Mouse (Mus musculus) embryonic stem cell, embryonic (primary cell): ENCODE results near the gene Ckap2l.

Experiments
- CTCF ChIA-PET, 4 experiments: fragments of 300-600 bp in 2 of 4; fragments of 350-600 bp in 2 of 4; sonication (Branson Sonifier 250); formaldehyde crosslinking; loops; one replicate each; lab custom pipeline; 2022; ENCODE audit warnings: inconsistent platforms in 2 of 4; lab: Charles Lee
- POLR2A ChIA-PET, 4 experiments: fragments of 300-600 bp in 2 of 4; fragments of 350-600 bp in 2 of 4; sonication (Branson Sonifier 250); formaldehyde crosslinking; loops; one replicate each; lab custom pipeline; 2022; ENCODE audit warnings: antibody characterized with exemption in 4 of 4, inconsistent platforms in 1 of 4; lab: Charles Lee

Gene Ckap2l

GRCm38 (mm10) chr2:129232023-129232422, 65.0 kb downstream of the Ckap2l start:
- ChIA-PET POLR2A (interaction anchor here in 2 of 4 experiments (1.2 to 6.6 kb wide), 10 partner anchors 13 to 69 kb away, joined by 3 to 98 read pairs (median 18); partner anchors contain the start of gene Slc20a1 (in 2 of the 2)), CTCF (interaction anchor here in 2 of 4 experiments (0.5 to 1.2 kb wide), 2 partner anchors 18 to 223 kb away, joined by 4 read pairs; no protein-coding TSS in a partner anchor)

GRCm38 (mm10) chr2:129229316-129229715, 67.7 kb downstream of the Ckap2l start:
- POLR2A ChIA-PET, result interaction anchor here in 2 of 4 experiments (1.2 to 8.8 kb wide), 9 partner anchors 9 to 35 kb away, joined by 3 to 112 read pairs (median 6); partner anchors contain the start of gene Slc20a1 (in 2 of the 2)
- CTCF ChIA-PET, result no interaction called here

GRCm38 (mm10) chr2:129228571-129228970, 68.4 kb downstream of the Ckap2l start:
- ChIA-PET CTCF (no interaction called here), POLR2A (interaction anchor here in 2 of 4 experiments (0.9 to 8.8 kb wide), 12 partner anchors 14 to 51 kb away, joined by 3 to 112 read pairs (median 14); partner anchors contain the start of gene Slc20a1 (in 1 of the 2))

- ChIA-PET CTCF (interaction anchor here in 1 of 4 experiments (1.3 kb wide), 1 partner anchor 166 kb away, joined by 3 read pairs; no protein-coding TSS in a partner anchor), POLR2A (interaction anchor here in 3 of 4 experiments (0.6 to 8.8 kb wide), 31 partner anchors 8 to 119 kb away, joined by 3 to 112 read pairs (median 6); partner anchors contain the start of genes Slc20a1 (in 3 of the 3) and Chchd5 (in 1 of the 3))
These were observed 69.3 kb downstream of the Ckap2l start for GRCm38 (mm10) chr2:129227709-129228108.

GRCm38 (mm10) chr2:129227011-129227529, 69.9 kb downstream of the Ckap2l start:
- CTCF ChIA-PET, result interaction anchor here in 2 of 4 experiments (1.3 kb wide), 2 partner anchors 33 to 166 kb away, joined by 3 read pairs; no protein-coding TSS in a partner anchor
- POLR2A ChIA-PET, result interaction anchor here in 3 of 4 experiments (0.6 to 8.8 kb wide), 34 partner anchors 9 to 409 kb away, joined by 3 to 112 read pairs (median 5); partner anchors contain the start of genes Slc20a1 (in 3 of the 3), Chchd5 (in 1 of the 3) and Tmem87b (in 1 of the 3)

- ChIA-PET CTCF (interaction anchor here in 1 of 4 experiments (1.3 kb wide), 1 partner anchor 32 kb away, joined by 3 read pairs; no protein-coding TSS in a partner anchor), POLR2A (interaction anchor here (0.6 to 8.8 kb wide), 30 partner anchors 8 to 408 kb away, joined by 3 to 131 read pairs (median 7); partner anchors contain the start of genes Slc20a1 (in 3 of the 4) and Tmem87b (in 1 of the 4))
These were observed 70.6 kb downstream of the Ckap2l start for GRCm38 (mm10) chr2:129226296-129226851.

- POLR2A ChIA-PET, result interaction anchor here in 3 of 4 experiments (0.6 to 8.8 kb wide), 23 partner anchors 9 to 581 kb away, joined by 3 to 131 read pairs (median 6); partner anchors contain the start of gene Slc20a1 (in 2 of the 3)
These were observed 71.7 kb downstream of the Ckap2l start for GRCm38 (mm10) chr2:129225251-129225819.

GRCm38 (mm10) chr2:129224178-129224577, 72.8 kb downstream of the Ckap2l start:
- ChIA-PET CTCF (interaction anchor here in 1 of 4 experiments (1.2 kb wide), 1 partner anchor 20 kb away, joined by 3 read pairs; no protein-coding TSS in a partner anchor), POLR2A (interaction anchor here in 3 of 4 experiments (0.6 to 8.8 kb wide), 23 partner anchors 10 to 166 kb away, joined by 3 to 131 read pairs (median 3); partner anchors contain the start of gene Slc20a1 (in 3 of the 3))

More at GRCm38 (mm10) chr2:129225251-129225819, 71.7 kb downstream of the Ckap2l start:
- CTCF ChIA-PET, result no interaction called here

GRCm38 (mm10) chr2:129221097-129221632, 75.8 kb downstream of the Ckap2l start:
- ChIA-PET POLR2A (interaction anchor here in 2 of 4 experiments (1.0 to 8.1 kb wide), 14 partner anchors 9 to 102 kb away, joined by 3 to 131 read pairs (median 12); partner anchors contain the start of gene Slc20a1 (in 2 of the 2)), CTCF (no interaction called here)

- ChIA-PET CTCF (no interaction called here), POLR2A (interaction anchor here in 3 of 4 experiments (0.6 to 8.1 kb wide), 15 partner anchors 10 to 39 kb away, joined by 3 to 131 read pairs (median 9); partner anchors contain the start of gene Slc20a1 (in 2 of the 3))
These were observed 78.4 kb downstream of the Ckap2l start for GRCm38 (mm10) chr2:129218537-129219105.
